ENCODE assay signal across 23 mouse cellular contexts in the genomic region with DNA sequence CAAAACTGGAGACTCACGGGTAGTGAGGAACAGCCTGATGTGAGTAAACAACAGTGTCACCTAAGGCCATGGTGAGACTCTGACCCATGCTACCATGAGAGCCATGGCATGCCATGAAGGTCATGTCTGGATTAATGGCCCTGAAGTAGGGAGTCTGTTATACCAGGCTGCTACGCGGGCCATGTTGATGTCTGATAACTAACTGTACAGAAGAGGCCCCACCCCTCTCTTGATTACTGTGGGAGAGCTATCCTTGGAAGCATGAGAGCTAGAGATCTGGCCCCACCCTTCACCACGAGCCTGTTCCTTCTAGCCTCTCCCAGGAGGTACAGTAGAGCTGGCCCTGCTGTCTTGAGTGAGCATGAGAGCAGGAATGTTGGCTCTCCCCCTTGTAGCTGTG.
DNase-seq lines count a peak whose midpoint lies in the region; ATAC-seq and TF ChIP-seq lines count a peak whose summit lies in the region.
"Had no signal": no experiment of that assay in that cellular context is flagged by ENCODE, and none has a peak within 500 bp of the region (broad histone marks: within the 10 kb centered on the region; RNA-seq: fewer than 3 reads in every experiment).

No protein-coding gene starts in this region.

- TF ChIP-seq EP300 in lung, postnatal 0 days (IDR thresholded peaks at IDR 0.05), result no peak

- H3K9me3 ChIP-seq in embryonic facial prominence, embryonic 13.5 days, result no peaks in the 10 kb centered on the region
- H3K9me3 ChIP-seq in embryonic facial prominence, embryonic 10.5 days, result no peaks in the 10 kb centered on the region
- H3K9me3 ChIP-seq in lung, postnatal 0 days (ENCODE audit: low read length), result no peaks in the 10 kb centered on the region
- no peaks in the 10 kb centered on the region for H3K9me3 ChIP-seq in liver, embryonic 11.5 days (ENCODE audit: control insufficient read depth, low read length)
- H3K9me3 ChIP-seq: G1E; heart, embryonic 15.5 days; hindbrain, embryonic 10.5 days; kidney, embryonic 15.5 days; midbrain, embryonic 15.5 days had no signal

- no peaks in the 10 kb centered on the region for H3K36me3 ChIP-seq in embryonic facial prominence, embryonic 13.5 days
- H3K36me3 ChIP-seq in embryonic facial prominence, embryonic 10.5 days (replicated peaks), result no peaks in the 10 kb centered on the region
- no peaks in the 10 kb centered on the region for H3K36me3 ChIP-seq in lung, postnatal 0 days (ENCODE audit: insufficient read depth, low read length)
- no peaks in the 10 kb centered on the region for H3K36me3 ChIP-seq in liver, embryonic 11.5 days (ENCODE audit: control insufficient read depth, insufficient read depth, low read length)
- H3K36me3 ChIP-seq: heart, embryonic 15.5 days; hindbrain, embryonic 10.5 days; kidney, embryonic 15.5 days; midbrain, embryonic 15.5 days had no signal

- H3K27me3 ChIP-seq in embryonic facial prominence, embryonic 13.5 days, result no peaks in the 10 kb centered on the region
- H3K27me3 ChIP-seq in embryonic facial prominence, embryonic 10.5 days (replicated peaks; ENCODE audit: low read depth, poor library complexity, severe bottlenecking), result no peaks in the 10 kb centered on the region
- no peaks in the 10 kb centered on the region for H3K27me3 ChIP-seq in lung, postnatal 0 days (replicated peaks; ENCODE audit: insufficient read depth, low read length)
- no peaks in the 10 kb centered on the region for H3K27me3 ChIP-seq in liver, embryonic 11.5 days (replicated peaks; ENCODE audit: control insufficient read depth, insufficient read depth, low read length)
- H3K27me3 ChIP-seq: heart, embryonic 15.5 days; kidney, embryonic 15.5 days; midbrain, embryonic 15.5 days had no signal

- no peak overlapping the region for H3K27ac ChIP-seq in embryonic facial prominence, embryonic 13.5 days
- H3K27ac ChIP-seq in embryonic facial prominence, embryonic 10.5 days (replicated peaks), result no peak overlapping the region
- no peak overlapping the region for H3K27ac ChIP-seq in lung, postnatal 0 days (ENCODE audit: low read length)
- H3K27ac ChIP-seq in liver, embryonic 11.5 days (ENCODE audit: low read depth, low read length), result no peak overlapping the region
- H3K27ac ChIP-seq: heart, adult 2 months; heart, embryonic 15.5 days; hindbrain, embryonic 10.5 days; kidney, embryonic 15.5 days; midbrain, embryonic 15.5 days had no signal

- no peak for DNase-seq in embryonic facial prominence, embryonic 10.5 days (ENCODE audit: low spot score)
- DNase-seq in lung, postnatal 0 days (ENCODE audit: low spot score), result peak; percentile 2
- DNase-seq in lung, postnatal 36 days, result no peak
- DNase-seq in liver, embryonic 11.5 days (ENCODE audit: low spot score), result no peak
- no peak for DNase-seq in lung, postnatal 14 days
- no peak for DNase-seq in testis, postnatal 10 days (ENCODE audit: low spot score)
- DNase-seq: adrenal gland, postnatal 36 days; cerebellum, adult 8-10 months; gastrocnemius, postnatal 14 days; heart, adult 2 months; lung, embryonic 14.5 days; right cerebral cortex, postnatal 25 days; thymus, postnatal 14 days had no signal

- no peak overlapping the region for H3K9ac ChIP-seq in embryonic facial prominence, embryonic 13.5 days
- H3K9ac ChIP-seq in lung, postnatal 0 days (replicated peaks; ENCODE audit: low read depth), result no peak overlapping the region
- H3K9ac ChIP-seq in liver, embryonic 11.5 days (ENCODE audit: low read depth, low read length), result no peak overlapping the region
- H3K9ac ChIP-seq: heart, embryonic 15.5 days; kidney, embryonic 15.5 days; lung, embryonic 14.5 days; midbrain, embryonic 15.5 days had no signal

- WGBS in embryonic facial prominence, embryonic 13.5 days, result 91% methylated on average over 4 of the region's 4 CpGs
- 90% methylated on average over 4 of the region's 4 CpGs for WGBS in embryonic facial prominence, embryonic 10.5 days
- 84% methylated on average over 4 of the region's 4 CpGs for WGBS in lung, postnatal 0 days
- 58% methylated on average over 4 of the region's 4 CpGs for WGBS in liver, embryonic 11.5 days

- ATAC-seq in embryonic facial prominence, embryonic 13.5 days (ENCODE audit: insufficient number of reproducible peaks, insufficient read depth, low FRiP score, low TSS enrichment, low read depth), result peak; percentile 32; the same call in 1 of the 2 replicates
- ATAC-seq in lung, postnatal 0 days, result no peak
- peak; percentile 92 for ATAC-seq in liver, embryonic 11.5 days (replicated peaks; ENCODE audit: low FRiP score)
- peak; percentile 44; the same call in 1 of the 2 replicates for ATAC-seq in megakaryocyte-erythroid progenitor cell, adult 5-6 weeks (replicated peaks; ENCODE audit: low FRiP score, low TSS enrichment, poor library complexity, severe bottlenecking)
- ATAC-seq: CD4-positive, CD25-positive, alpha-beta regulatory T cell, adult 4 months; forebrain, embryonic 14.5 days; midbrain, embryonic 15.5 days had no signal

- TF ChIP-seq CTCF in lung, postnatal 0 days (IDR thresholded peaks at IDR 0.05), result no peak

- H3K4me1 ChIP-seq in embryonic facial prominence, embryonic 13.5 days, result no peaks in the 10 kb centered on the region
- H3K4me1 ChIP-seq in embryonic facial prominence, embryonic 10.5 days, result no peaks in the 10 kb centered on the region
- no peaks in the 10 kb centered on the region for H3K4me1 ChIP-seq in lung, postnatal 0 days (ENCODE audit: insufficient read depth, low read depth, low read length)
- H3K4me1 ChIP-seq in liver, embryonic 11.5 days (replicated peaks; ENCODE audit: control insufficient read depth, insufficient read depth, low read length), result peaks cover 7% of the 10 kb centered on the region; the same call in 1 of the 2 replicates
- H3K4me1 ChIP-seq: heart, embryonic 15.5 days; hindbrain, embryonic 10.5 days; kidney, embryonic 15.5 days; midbrain, embryonic 15.5 days had no signal

- H3K4me2 ChIP-seq in embryonic facial prominence, embryonic 13.5 days, result no peak overlapping the region
- H3K4me2 ChIP-seq in lung, postnatal 0 days (replicated peaks; ENCODE audit: low read depth, low read length), result no peak overlapping the region
- no peak overlapping the region for H3K4me2 ChIP-seq in liver, embryonic 11.5 days
- H3K4me2 ChIP-seq: heart, embryonic 15.5 days; kidney, embryonic 15.5 days; lung, embryonic 14.5 days; midbrain, embryonic 15.5 days had no signal

- H3K4me3 ChIP-seq in embryonic facial prominence, embryonic 13.5 days, result no peak overlapping the region
- no peak overlapping the region for H3K4me3 ChIP-seq in embryonic facial prominence, embryonic 10.5 days
- no peak overlapping the region for H3K4me3 ChIP-seq in lung, postnatal 0 days (ENCODE audit: low read depth, low read length)
- no peak overlapping the region for H3K4me3 ChIP-seq in liver, embryonic 11.5 days (ENCODE audit: low read depth, low read length)
- H3K4me3 ChIP-seq: erythroblast, embryonic 14.5 days; heart, adult 2 months; heart, embryonic 15.5 days; hindbrain, embryonic 10.5 days; kidney, embryonic 15.5 days; midbrain, embryonic 15.5 days had no signal
